Mouse (Mus musculus) fat pad, adult 2 months (tissue): ENCODE measurements around the gene Akap2.

ENCODE experiments used
- DNase-seq: peaks from one replicate; pipeline ENCODE4 v3.0.0-alpha.2; 2011; ENCODE audit warnings: low read depth, low spot score; ENCODE audit errors: extremely low read depth

The Akap2 gene

GRCm38 (mm10) chr4:57789118-57789517, 71.7 kb downstream of the Akap2 start:
- DNase-seq, result no peak

DNA sequence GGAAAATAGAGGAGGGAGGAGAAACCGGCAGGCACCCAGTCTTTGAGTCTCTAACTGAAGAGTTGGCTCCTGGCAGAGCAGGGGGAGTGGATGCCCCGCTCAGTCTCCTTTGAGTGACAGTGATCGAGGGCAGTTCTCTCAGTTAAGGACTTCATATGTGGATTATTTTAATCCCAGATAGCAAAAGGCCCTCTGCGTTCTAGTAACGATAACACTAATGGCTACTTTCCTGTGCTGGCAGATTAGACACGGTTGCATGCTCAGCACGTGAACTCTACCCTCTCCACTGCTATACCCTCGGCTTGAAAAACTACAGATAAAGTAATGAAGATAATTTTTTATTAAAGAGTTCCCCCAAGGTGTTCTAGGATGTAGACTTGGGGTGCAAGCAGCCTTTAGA, 76.5 kb downstream of the Akap2 start:
- no peak for DNase-seq

GRCm38 (mm10) chr4:57794547-57794946, 77.1 kb downstream of the Akap2 start:
- DNase-seq, result no peak

DNA sequence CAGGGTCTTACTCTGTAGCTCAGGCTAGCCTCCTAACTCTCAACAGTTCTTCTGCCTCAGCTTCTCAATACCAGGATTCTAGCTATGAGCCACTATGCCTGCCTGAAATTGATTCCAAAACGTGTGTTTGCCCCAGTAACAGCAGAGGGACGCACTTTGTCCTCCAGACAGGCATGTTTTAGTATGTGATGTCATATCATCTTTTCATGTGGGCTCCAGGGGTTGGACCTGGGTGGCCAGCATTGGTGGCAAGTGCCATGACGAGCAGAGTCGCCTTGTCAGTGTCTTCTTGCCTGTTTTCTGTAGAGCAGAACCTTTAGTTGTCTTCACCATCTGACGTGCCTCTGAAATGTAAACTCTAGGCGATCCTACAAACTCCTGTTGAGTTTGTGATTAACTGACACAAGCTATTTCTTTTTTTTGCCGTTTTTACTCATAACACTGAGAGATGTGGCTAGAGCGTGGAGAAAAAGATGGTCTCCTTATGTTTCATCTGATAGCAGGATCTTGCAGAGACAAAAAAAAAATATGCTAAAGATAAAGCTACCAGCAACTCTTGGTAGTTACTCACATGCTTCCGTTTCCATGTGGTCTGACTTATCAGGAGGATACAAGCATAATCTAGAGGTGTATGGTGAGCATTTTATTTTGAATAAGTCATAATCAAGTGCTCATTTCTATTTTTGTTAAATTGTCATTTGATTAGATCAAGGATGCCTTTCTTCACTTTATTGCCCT, 80.3 kb downstream of the Akap2 start:
- DNase-seq, result no peak

- no peak for DNase-seq
Measured at GRCm38 (mm10) chr4:57798286-57799018, 81.0 kb downstream of the Akap2 start.

- DNase-seq, result no peak
Measured at GRCm38 (mm10) chr4:57799297-57799696, 81.8 kb downstream of the Akap2 start.

GRCm38 (mm10) chr4:57801239-57801638, 83.8 kb downstream of the Akap2 start:
- no peak for DNase-seq

DNA sequence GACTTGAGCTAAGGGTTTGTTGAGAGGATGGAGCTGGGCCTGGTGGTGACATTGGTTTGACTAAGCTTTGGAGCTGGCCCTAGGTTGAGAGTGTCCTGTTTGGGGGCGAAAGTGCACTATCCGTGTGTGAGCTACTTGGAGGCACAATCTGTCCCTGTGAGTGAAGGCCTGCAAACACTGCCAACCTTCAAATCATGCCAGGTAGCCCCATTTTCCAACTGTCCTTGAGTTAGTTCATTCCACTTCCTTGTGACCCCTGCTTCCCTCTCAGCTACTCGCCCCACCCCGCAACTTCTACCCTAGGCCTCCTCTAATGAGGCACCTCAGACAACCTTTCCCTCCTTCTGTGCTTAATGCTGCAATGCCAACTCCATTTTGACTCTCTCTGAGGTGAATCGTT, 84.5 kb downstream of the Akap2 start:
- DNase-seq, result no peak

DNA sequence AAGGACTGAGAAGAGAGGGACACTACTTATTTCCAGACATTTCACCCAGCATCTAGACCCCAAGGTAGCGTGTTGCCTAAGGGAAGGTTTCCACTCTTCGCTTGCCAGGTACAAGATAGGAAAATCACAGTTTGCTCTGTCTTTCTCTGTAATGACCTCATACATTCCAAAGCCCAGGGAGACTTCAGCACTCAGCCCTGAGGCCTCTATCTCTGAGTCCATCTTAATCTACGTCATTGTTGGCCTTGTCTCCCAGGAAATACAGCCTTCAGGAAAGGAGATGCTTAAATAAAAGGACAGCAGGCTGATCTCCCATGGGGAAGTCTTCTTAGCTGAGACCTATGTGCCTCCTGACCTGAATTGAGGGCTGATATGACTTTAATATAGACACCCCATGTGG, 85.0 kb downstream of the Akap2 start:
- DNase-seq, result no peak

DNA sequence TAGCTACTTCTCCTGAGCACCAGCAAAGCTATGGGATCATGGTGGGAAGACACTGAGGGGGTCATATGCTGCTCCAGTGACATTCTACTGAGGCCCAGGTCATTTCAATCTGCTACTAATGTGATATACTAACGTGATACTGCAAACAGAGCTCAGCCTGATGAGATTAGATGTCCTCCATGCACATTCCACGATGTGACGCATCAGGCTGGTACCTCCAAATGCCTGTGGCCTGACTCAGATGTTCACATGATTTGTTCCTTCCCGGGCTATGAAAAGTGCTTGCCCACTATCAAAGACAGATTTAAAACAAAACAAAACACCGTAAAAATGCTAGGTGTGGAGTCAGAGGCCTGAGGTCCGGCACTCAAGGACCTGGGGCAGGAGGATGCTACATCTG, 87.4 kb downstream of the Akap2 start:
- DNase-seq, result no peak

DNA sequence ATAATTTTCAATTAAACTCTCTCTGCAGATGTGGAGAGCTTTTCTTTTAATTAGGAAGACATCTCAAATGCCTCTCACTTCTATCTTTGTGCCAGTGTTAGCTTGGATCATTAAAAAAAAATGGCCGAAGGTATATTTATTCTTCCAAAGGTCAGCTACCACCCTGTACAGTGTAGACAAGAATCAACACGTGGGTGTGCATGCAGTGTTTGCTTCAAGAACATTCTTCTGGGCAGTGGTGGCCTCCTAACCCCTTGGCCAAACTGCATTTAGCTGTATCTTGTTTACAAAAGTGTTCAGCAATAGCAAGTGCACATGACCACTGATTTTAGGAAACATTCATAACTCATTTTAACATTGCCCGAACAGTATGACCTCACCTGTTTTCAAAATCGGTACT, 92.0 kb downstream of the Akap2 start:
- no peak for DNase-seq

GRCm38 (mm10) chr4:57812075-57812474, 94.6 kb downstream of the Akap2 start:
- DNase-seq, result no peak

- no peak for DNase-seq
Measured at GRCm38 (mm10) chr4:57812916-57813575, 95.6 kb downstream of the Akap2 start.

- DNase-seq, result no peak
Measured at GRCm38 (mm10) chr4:57813576-57813945, 96.1 kb downstream of the Akap2 start.

DNA sequence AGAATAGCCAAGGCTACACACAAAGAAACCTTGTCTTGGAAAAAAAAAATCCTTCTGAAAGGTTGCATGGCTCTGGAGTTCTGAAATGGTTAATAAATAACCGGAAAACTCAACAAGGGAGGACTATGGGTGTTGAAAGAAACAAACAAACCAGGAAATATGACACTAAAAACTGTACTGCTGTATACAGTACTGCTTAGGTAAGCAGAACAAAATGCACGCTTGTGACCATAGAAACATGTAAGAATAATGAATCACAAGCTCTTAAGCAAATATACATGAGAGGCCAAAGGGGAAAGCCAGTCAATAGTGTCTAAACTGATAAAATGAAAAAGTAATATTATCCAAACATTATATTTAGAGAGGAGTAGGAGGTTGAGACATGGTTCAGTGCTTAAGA, 97.9 kb downstream of the Akap2 start:
- DNase-seq, result no peak

- no peak for DNase-seq
Measured at GRCm38 (mm10) chr4:57816146-57816545, 98.7 kb downstream of the Akap2 start.

DNA sequence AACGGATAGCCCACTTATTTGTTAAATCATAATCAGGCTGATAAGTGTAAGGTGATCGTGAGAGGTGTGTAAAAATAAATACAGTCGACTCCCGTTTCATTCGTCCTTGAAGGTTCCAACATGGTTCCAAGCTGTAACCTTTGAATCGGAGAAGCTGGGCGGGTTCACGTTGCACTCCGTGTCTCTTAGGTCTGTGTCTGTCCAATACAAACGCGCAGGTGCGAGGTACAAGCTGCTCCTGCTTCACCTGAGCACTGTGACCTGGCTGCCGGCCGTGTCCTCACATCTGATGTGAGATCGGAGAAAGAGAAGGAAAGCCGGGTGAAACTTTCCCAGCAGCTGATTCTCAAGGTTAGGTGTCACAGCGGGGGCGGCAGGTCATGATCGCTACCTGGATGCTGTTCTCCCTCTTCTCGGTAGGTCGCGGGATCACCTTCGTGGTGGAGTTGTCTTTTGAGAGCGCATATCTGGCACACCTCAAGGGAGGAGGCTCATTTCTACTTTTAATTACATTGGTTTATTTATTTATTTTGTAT, 103.5 kb downstream of the Akap2 start:
- no peak for DNase-seq

DNA sequence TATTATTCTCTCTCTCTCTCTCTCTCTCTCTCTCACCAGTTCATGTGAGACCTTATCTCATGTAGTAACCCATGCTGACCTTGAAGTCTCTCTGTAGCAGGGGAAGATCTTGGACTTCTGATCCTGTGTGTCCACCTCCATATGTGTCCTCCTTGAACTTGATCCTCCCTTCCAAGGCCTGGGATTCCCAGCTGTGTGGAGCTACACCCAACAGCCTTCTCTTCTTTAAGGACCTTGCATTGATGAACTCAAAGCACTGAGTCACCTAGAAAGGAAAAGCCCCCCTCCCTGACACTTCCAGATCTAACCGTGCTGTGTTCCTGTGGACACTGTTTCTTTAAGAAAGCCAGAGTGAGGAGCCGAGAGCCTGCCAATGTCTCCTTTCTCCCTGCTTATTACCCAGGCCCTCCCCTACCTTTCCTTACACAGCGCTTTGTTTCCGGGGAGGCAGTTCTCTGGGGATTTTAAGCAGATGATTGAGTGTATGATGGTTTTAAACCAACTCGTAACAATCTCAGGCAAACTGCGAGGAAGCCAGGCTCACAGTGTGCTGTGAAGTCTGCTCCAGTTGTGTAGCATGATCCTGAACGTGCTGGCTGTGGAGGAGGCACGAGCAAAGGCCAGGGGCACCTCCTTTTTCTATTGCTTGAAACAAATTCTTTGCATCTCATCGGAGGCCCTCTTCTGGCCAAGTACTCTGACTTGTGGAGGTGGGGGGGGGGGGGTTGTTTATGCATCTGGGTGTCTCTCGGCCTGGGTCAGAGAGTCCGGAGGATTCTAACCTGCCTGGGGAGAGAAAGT, 104.3 kb downstream of the Akap2 start:
- DNase-seq, result no peak

GRCm38 (mm10) chr4:57822641-57823040, 105.2 kb downstream of the Akap2 start:
- DNase-seq, result no peak

- no peak for DNase-seq
Measured at GRCm38 (mm10) chr4:57824626-57825240, 107.3 kb downstream of the Akap2 start.

GRCm38 (mm10) chr4:57826272-57826671, 108.8 kb downstream of the Akap2 start:
- no peak for DNase-seq
